Mouse (Mus musculus) liver, embryonic 15.5 days (tissue): ENCODE data around the gene Tanc2. TPM values are rescaled to one million over a fixed set of nuclear protein-coding genes. Genes with fewer than 3 reads are reported as not detected.

ENCODE experiments used
- ATAC-seq: fragments of 200-750 bp; cut with Nextera tagmentation; 2 replicates; pipeline ENCODE4 v1.8.0; 2017; ENCODE audit warnings: moderate number of reproducible peaks, mild to moderate bottlenecking, moderate library complexity; ENCODE audit not compliant: insufficient read depth
- H3K27ac ChIP-seq: fragments of 300-500 bp; sonication (generic); replicated peaks from 2 replicates; pipeline ENCODE4 v1.5.1; 2015; ENCODE audit warnings: mild to moderate bottlenecking, inconsistent platforms
- H3K27me3 ChIP-seq: fragments of 300-500 bp; sonication (generic); 2 replicates; pipeline ENCODE4 v1.6.1; 2015; ENCODE audit warnings: mild to moderate bottlenecking, inconsistent platforms
- H3K36me3 ChIP-seq: fragments of 300-500 bp; sonication (generic); replicated peaks from 2 replicates; pipeline ENCODE4 v1.6.1; 2015; ENCODE audit warnings: moderate library complexity, mild to moderate bottlenecking, inconsistent platforms
- H3K4me1 ChIP-seq: fragments of 300-500 bp; sonication (generic); replicated peaks from 2 replicates; pipeline ENCODE4 v1.6.1; 2015; ENCODE audit warnings: inconsistent platforms
- H3K4me2 ChIP-seq: fragments of 300-500 bp; sonication (generic); 2 replicates; pipeline ENCODE4 v1.6.1; 2015; ENCODE audit warnings: moderate library complexity, mild to moderate bottlenecking, inconsistent platforms
- H3K4me3 ChIP-seq: fragments of 300-500 bp; sonication (generic); replicated peaks from 2 replicates; pipeline ENCODE4 v1.5.1; 2015; ENCODE audit warnings: mild to moderate bottlenecking, inconsistent platforms
- H3K9ac ChIP-seq: fragments of 300-500 bp; sonication (generic); 2 replicates; pipeline ENCODE4 v1.6.1; 2015; ENCODE audit warnings: moderate library complexity, mild to moderate bottlenecking, inconsistent platforms
- H3K9me3 ChIP-seq: fragments of 300-500 bp; sonication (generic); replicated peaks from 2 replicates; pipeline ENCODE4 v1.6.1; 2016; ENCODE audit warnings: inconsistent platforms
- WGBS: fragments of 180-500 bp; shearing (Covaris S2); methylation state at CpG from one replicate; pipeline ENCODE4 v1.1.7; 2015; ENCODE audit warnings: mixed read lengths; ENCODE audit not compliant: insufficient replicate concordance; 5-methylcytosine and 5-hydroxymethylcytosine counted together
- polyA plus RNA-seq: library from polyadenylated mRNA; unstranded; fragments of >200 nt; fragmentation: Nextera tagmentation; extraction: Ambion mirVana; gene quantifications from 2 replicates; pipeline ENCODE4 v1.2.1, GENCODE M21; 2015

The Tanc2 gene
- polyA plus RNA-seq, 1 experiment from 2014 or later: 1.2 TPM

DNA sequence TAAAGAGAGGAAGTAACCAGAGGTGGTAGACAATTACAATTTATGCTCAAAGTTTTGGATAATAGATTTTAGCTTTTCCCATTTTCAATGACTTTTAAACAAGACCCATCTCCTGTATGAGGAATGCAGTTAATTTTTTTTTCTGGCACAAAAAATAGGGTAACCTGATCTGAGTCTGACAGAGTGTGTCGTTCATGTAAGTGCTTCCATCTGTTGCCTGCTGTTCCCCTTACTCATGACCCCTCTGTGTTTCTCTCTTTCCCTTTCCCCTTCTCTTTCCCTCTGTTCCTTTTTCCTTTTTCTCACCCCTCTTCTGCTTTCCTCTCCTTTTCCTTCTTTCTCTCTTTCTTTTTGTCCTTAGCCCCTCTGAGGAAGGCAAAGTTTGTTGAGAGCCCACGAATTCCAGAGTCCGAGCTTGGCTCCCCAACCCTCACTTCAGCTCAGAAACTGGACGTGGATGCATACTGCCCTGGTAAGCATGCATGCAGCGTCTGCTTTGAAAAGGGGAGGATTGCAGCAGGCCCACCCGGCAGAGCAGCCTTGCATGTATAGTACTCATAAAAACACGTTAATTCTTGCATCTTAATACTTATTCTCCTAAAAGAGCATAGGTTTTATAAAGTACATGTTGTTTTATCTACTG is 168.9 kb downstream of the Tanc2 start:
- no peak overlapping the region for H3K4me3 ChIP-seq
- no peak overlapping the region for H3K4me2 ChIP-seq
- ATAC-seq: no peak
- 57% methylated on average over 7 of the region's 7 CpGs for WGBS
- no peak overlapping the region for H3K9ac ChIP-seq
- H3K27me3 ChIP-seq: no peaks in the 10 kb centered on the region
- H3K4me1 ChIP-seq: no peaks in the 10 kb centered on the region
- no peaks in the 10 kb centered on the region for H3K9me3 ChIP-seq
- H3K36me3 ChIP-seq: no peaks in the 10 kb centered on the region
- no peak overlapping the region for H3K27ac ChIP-seq

GRCm38 (mm10) chr11:105759413-105759812 is 169.6 kb downstream of the Tanc2 start:
- 61% methylated on average over 2 of the region's 2 CpGs for WGBS
- H3K27ac ChIP-seq: no peak overlapping the region
- no peak for ATAC-seq

GRCm38 (mm10) chr11:105760346-105760745 is 170.6 kb downstream of the Tanc2 start:
- Histone ChIP-seq H3K9ac (no peak overlapping the region), H3K36me3 (no peaks in the 10 kb centered on the region), H3K4me2 (no peak overlapping the region), H3K27ac (no peak overlapping the region), H3K27me3 (no peaks in the 10 kb centered on the region), H3K4me3 (no peak overlapping the region), H3K9me3 (no peaks in the 10 kb centered on the region), H3K4me1 (no peaks in the 10 kb centered on the region)
- WGBS: 62% methylated on average over 4 of the region's 4 CpGs
- ATAC-seq: no peak

More at GRCm38 (mm10) chr11:105759413-105759812, 169.6 kb downstream of the Tanc2 start:
- Histone ChIP-seq H3K9ac (no peak overlapping the region), H3K4me1 (no peaks in the 10 kb centered on the region), H3K9me3 (no peaks in the 10 kb centered on the region), H3K36me3 (no peaks in the 10 kb centered on the region), H3K4me3 (no peak overlapping the region), H3K27me3 (no peaks in the 10 kb centered on the region), H3K4me2 (no peak overlapping the region)

DNA sequence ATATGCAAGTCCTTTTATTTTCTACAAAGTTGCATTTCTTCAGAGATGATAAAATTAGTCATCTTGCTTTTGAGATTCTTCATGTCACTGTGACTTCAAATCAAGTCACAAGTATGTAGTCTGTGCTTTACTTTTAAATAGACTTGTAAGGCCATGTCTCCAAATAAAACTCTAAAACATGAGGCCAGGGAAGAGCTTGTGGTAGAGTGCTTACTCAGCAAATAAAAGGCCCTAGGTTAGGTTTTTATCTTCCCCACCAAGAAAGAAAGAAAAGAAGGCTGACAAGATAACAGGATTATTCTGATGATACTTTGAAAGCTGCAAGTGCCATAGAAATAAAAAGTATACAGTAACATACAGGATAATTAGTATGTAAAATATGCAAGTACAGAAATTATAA is 188.0 kb downstream of the Tanc2 start:
- H3K9ac ChIP-seq: no peak overlapping the region
- no peak overlapping the region for H3K27ac ChIP-seq
- H3K4me3 ChIP-seq: no peak overlapping the region
- H3K36me3 ChIP-seq: 0 out of 2 replicates have a peak, but pooled peaks cover 4% of the 10 kb centered on the region
- H3K4me1 ChIP-seq: no peaks in the 10 kb centered on the region
- ATAC-seq: no peak
- H3K27me3 ChIP-seq: no peaks in the 10 kb centered on the region
- H3K4me2 ChIP-seq: no peak overlapping the region
- no peaks in the 10 kb centered on the region for H3K9me3 ChIP-seq

GRCm38 (mm10) chr11:105792501-105792900 is 202.7 kb downstream of the Tanc2 start:
- Histone ChIP-seq H3K27me3 (no peaks in the 10 kb centered on the region), H3K4me3 (no peak overlapping the region), H3K4me2 (no peak overlapping the region), H3K9me3 (no peaks in the 10 kb centered on the region), H3K36me3 (no peaks in the 10 kb centered on the region), H3K27ac (no peak overlapping the region), H3K9ac (no peak overlapping the region), H3K4me1 (no peaks in the 10 kb centered on the region)
- no peak for ATAC-seq

- Histone ChIP-seq H3K4me2 (no peak overlapping the region), H3K4me1 (no peaks in the 10 kb centered on the region), H3K9me3 (no peaks in the 10 kb centered on the region), H3K27me3 (no peaks in the 10 kb centered on the region), H3K4me3 (no peak overlapping the region), H3K27ac (no peak overlapping the region), H3K36me3 (no peaks in the 10 kb centered on the region), H3K9ac (no peak overlapping the region)
- WGBS: 61% methylated on average over 3 of the region's 3 CpGs
- ATAC-seq: no peak
Measured at GRCm38 (mm10) chr11:105803686-105804085, 213.9 kb downstream of the Tanc2 start.

DNA sequence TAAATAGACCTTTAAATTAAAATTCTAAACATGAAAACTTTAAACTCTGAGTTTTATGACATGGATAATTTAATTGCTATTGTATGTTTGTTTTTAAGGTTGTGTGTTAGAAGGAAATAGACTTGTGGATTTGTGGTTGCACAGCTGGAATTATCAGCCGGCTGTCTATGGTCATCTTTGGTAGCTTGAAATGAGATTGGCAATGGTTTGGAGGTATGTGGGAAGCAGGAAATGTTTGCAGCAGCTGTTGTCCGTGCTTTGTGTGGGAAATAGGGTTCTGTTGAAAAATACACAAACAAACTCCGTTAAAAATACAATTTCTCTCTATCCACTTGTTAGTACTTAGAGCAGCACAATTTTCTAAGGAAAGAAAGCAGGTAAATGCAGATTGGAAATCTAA is 215.0 kb downstream of the Tanc2 start:
- Histone ChIP-seq H3K4me1 (no peaks in the 10 kb centered on the region), H3K36me3 (no peaks in the 10 kb centered on the region), H3K27ac (no peak overlapping the region), H3K4me3 (no peak overlapping the region), H3K9ac (no peak overlapping the region), H3K4me2 (no peak overlapping the region), H3K27me3 (no peaks in the 10 kb centered on the region), H3K9me3 (no peaks in the 10 kb centered on the region)
- ATAC-seq: no peak
- 30% methylated on average over 3 of the region's 3 CpGs for WGBS

DNA sequence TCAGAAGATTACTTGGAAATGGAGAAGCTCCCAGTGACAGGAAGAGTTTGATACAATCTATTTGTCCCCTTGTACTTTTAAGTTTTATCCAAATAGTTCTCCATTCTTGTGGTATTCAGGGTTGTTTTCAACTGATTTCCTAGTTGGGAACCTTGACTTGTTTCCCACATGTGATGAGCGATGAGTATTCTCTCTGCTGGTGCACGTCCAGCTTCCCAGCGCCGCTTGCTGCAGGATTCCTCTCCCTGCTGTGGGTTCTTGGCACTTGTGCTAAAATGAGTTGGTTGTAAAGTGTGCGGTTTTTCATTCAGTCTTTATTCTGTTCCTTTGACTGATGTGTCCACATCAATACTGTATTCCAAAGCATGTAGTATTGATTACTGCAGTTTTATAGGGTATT is 217.3 kb downstream of the Tanc2 start:
- ATAC-seq: no peak
- 74% methylated on average over 5 of the region's 5 CpGs for WGBS
- H3K27me3 ChIP-seq: no peaks in the 10 kb centered on the region
- no peak overlapping the region for H3K4me3 ChIP-seq
- H3K4me2 ChIP-seq: no peak overlapping the region
- H3K4me1 ChIP-seq: no peaks in the 10 kb centered on the region
- H3K9me3 ChIP-seq: no peaks in the 10 kb centered on the region
- no peaks in the 10 kb centered on the region for H3K36me3 ChIP-seq
- no peak overlapping the region for H3K27ac ChIP-seq
- no peak overlapping the region for H3K9ac ChIP-seq

- WGBS: 82% methylated on average over 1 of the region's 1 CpGs
- Histone ChIP-seq H3K4me3 (no peak overlapping the region), H3K4me2 (no peak overlapping the region), H3K9ac (no peak overlapping the region), H3K9me3 (no peaks in the 10 kb centered on the region), H3K36me3 (no peaks in the 10 kb centered on the region), H3K27me3 (no peaks in the 10 kb centered on the region), H3K4me1 (no peaks in the 10 kb centered on the region), H3K27ac (no peak overlapping the region)
- no peak for ATAC-seq
Measured at GRCm38 (mm10) chr11:105823246-105823645, 233.5 kb downstream of the Tanc2 start.

GRCm38 (mm10) chr11:105823759-105824158 is 234.0 kb downstream of the Tanc2 start:
- Histone ChIP-seq H3K27me3 (no peaks in the 10 kb centered on the region), H3K9ac (no peak overlapping the region), H3K9me3 (no peaks in the 10 kb centered on the region), H3K27ac (no peak overlapping the region), H3K4me3 (no peak overlapping the region), H3K36me3 (no peaks in the 10 kb centered on the region), H3K4me1 (no peaks in the 10 kb centered on the region), H3K4me2 (no peak overlapping the region)
- peak; percentile 40; the same call in 1 of the 2 replicates for ATAC-seq
- WGBS: 35% methylated on average over 2 of the region's 2 CpGs

DNA sequence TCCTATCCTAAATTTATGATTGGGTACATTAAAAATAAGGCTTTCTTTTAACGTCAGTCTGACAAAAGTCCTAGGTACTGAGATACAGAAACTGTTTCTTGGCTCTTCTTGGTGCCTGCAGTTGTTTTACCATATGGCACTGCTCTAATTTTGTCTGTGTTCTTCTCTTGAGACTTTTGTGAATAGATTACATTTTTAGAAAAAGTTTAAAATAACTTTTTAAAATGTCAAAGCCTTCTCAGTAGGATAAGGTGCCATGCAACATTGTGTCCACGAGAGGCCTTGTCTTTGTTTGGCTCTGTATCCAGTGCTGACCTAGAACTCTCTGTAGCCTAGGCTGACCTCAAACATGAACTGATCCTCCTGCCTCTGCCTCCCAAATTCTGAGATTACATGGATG is 238.4 kb downstream of the Tanc2 start:
- no peak for ATAC-seq
- Histone ChIP-seq H3K27me3 (no peaks in the 10 kb centered on the region), H3K9me3 (no peaks in the 10 kb centered on the region), H3K4me1 (no peaks in the 10 kb centered on the region), H3K27ac (no peak overlapping the region), H3K4me3 (no peak overlapping the region), H3K36me3 (no peaks in the 10 kb centered on the region), H3K9ac (no peak overlapping the region), H3K4me2 (no peak overlapping the region)
- WGBS: 62% methylated on average over 2 of the region's 2 CpGs

DNA sequence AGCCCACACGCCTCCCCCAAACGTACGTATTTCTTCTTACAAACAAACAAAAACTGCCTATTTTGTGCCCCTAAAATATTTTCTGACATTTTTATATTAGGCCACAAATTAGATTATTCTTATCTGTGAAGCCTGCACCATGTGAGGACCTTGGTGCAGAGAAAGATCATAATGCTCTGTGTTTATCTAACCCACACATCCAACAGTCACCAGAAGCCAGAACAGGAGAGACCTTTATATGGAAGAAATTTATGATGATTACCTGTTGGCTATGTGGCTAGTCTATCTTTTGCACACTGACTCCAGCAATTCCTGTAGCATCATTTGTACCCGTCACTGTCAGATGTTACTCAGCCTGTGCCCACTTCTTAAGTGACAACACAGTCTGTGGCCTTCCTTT is 245.4 kb downstream of the Tanc2 start:
- no peak overlapping the region for H3K9ac ChIP-seq
- H3K9me3 ChIP-seq: no peaks in the 10 kb centered on the region
- H3K4me1 ChIP-seq: peaks cover 22% of the 10 kb centered on the region
- no peak overlapping the region for H3K4me3 ChIP-seq
- H3K36me3 ChIP-seq: no peaks in the 10 kb centered on the region
- H3K4me2 ChIP-seq: no peak overlapping the region
- ATAC-seq: peak; percentile 67; the same call in 1 of the 2 replicates
- no peaks in the 10 kb centered on the region for H3K27me3 ChIP-seq
- H3K27ac ChIP-seq: no peak overlapping the region; the same call in 1 of the 2 replicates
- 43% methylated on average over 4 of the region's 4 CpGs for WGBS
